Comparison of ENCODE assay signal across 14 mouse cellular contexts in the genomic region with DNA sequence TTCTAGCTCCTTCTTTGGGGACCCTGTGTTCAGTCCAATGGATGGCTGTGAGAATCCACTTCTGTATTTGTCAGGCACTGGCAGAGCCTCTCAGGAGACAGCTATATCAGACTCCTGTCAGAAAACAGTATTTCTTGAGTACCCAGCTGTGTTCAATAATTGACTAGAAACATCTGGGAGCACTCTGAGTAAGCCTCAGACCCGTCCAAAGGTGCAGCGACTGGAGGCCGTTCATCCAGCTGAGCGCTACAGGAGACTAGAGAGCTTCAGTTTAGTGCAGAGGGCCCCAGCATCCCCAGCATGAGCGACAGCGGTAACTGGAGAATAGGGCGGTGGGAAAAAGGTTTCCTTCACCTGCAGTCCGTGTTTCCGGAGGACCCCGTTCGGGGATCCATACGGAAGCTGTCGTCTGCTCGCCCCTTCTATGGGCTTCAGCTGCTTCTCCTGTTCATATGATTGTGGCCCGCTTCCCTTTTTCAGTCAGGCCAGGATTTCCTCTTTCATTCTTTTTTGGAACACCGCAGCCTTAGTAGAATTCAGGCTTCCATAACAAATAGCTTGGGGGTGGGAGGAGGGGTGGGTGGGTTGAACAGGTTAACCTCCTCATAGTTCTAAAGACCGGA. TPM values are rescaled to one million over a fixed set of nuclear protein-coding genes. Genes with fewer than 3 reads are reported as not detected.
DNase-seq lines count a peak whose midpoint lies in the region; ATAC-seq lines count a peak whose summit lies in the region.
"Had no signal": no experiment of that assay in that cellular context is flagged by ENCODE, and none has a peak within 500 bp of the region (broad histone marks: within the 10 kb centered on the region; RNA-seq: fewer than 3 reads in every experiment).

No protein-coding gene starts in this region.

- H3K36me3 ChIP-seq in liver, embryonic 15.5 days (replicated peaks) = no peaks in the 10 kb centered on the region
- H3K36me3 ChIP-seq in embryonic facial prominence, embryonic 13.5 days = no peaks in the 10 kb centered on the region
- no peaks in the 10 kb centered on the region for H3K36me3 ChIP-seq in limb, embryonic 11.5 days (ENCODE audit: control insufficient read depth, insufficient read depth, low read length)
- H3K36me3 ChIP-seq in neural tube, embryonic 13.5 days = no peaks in the 10 kb centered on the region
- H3K36me3 ChIP-seq: hindbrain, embryonic 15.5 days; stomach, embryonic 15.5 days had no signal

- no peak overlapping the region for H3K9ac ChIP-seq in liver, embryonic 15.5 days
- H3K9ac ChIP-seq in embryonic facial prominence, embryonic 13.5 days = no peak overlapping the region
- H3K9ac ChIP-seq in limb, embryonic 11.5 days (ENCODE audit: low read length) = no peak overlapping the region
- H3K9ac ChIP-seq in neural tube, embryonic 13.5 days = no peak overlapping the region
- H3K9ac ChIP-seq: hindbrain, embryonic 15.5 days; stomach, embryonic 15.5 days had no signal

- ATAC-seq in liver, embryonic 15.5 days (ENCODE audit: insufficient read depth) = no peak
- no peak for ATAC-seq in embryonic facial prominence, embryonic 13.5 days (ENCODE audit: insufficient number of reproducible peaks, insufficient read depth, low FRiP score, low TSS enrichment, low read depth)
- no peak for ATAC-seq in limb, embryonic 11.5 days (ENCODE audit: insufficient number of reproducible peaks, low FRiP score, low TSS enrichment, low read depth)
- 0 out of 2 replicates have a peak, but pooled peaks have one; percentile 23 for ATAC-seq in neural tube, embryonic 13.5 days (ENCODE audit: low read depth)
- ATAC-seq: Patski had no signal

- no peaks in the 10 kb centered on the region for H3K9me3 ChIP-seq in liver, embryonic 15.5 days (replicated peaks)
- H3K9me3 ChIP-seq in embryonic facial prominence, embryonic 13.5 days = no peaks in the 10 kb centered on the region
- H3K9me3 ChIP-seq in limb, embryonic 11.5 days (ENCODE audit: control insufficient read depth, low read length) = no peaks in the 10 kb centered on the region
- H3K9me3 ChIP-seq in neural tube, embryonic 13.5 days = no peaks in the 10 kb centered on the region
- H3K9me3 ChIP-seq: hindbrain, embryonic 15.5 days; stomach, embryonic 15.5 days had no signal

- H3K4me2 ChIP-seq in liver, embryonic 15.5 days = peak overlapping the region; percentile 20; the same call in 1 of the 2 replicates
- H3K4me2 ChIP-seq in embryonic facial prominence, embryonic 13.5 days = peak overlapping the region; percentile 22
- H3K4me2 ChIP-seq in limb, embryonic 11.5 days (ENCODE audit: low read depth, severe bottlenecking) = peak overlapping the region; percentile 19; the same call in 1 of the 2 replicates
- 0 out of 2 replicates have a peak overlapping the region, but pooled peaks have one; percentile 9 for H3K4me2 ChIP-seq in neural tube, embryonic 13.5 days
- H3K4me2 ChIP-seq: hindbrain, embryonic 15.5 days; stomach, embryonic 15.5 days had no signal

- no peak for DNase-seq in liver
- DNase-seq in limb, embryonic 11.5 days (ENCODE audit: low spot score) = peak; percentile 30
- no peak for DNase-seq in layer of hippocampus, postnatal 36 days
- DNase-seq in cerebellum, adult 9-10 months = no peak
- DNase-seq: kidney, postnatal 10 days; left cerebral cortex, postnatal 4 days; right cerebral cortex, postnatal 4 days had no signal

- no peak overlapping the region for H3K27ac ChIP-seq in liver, embryonic 15.5 days (replicated peaks)
- no peak overlapping the region for H3K27ac ChIP-seq in embryonic facial prominence, embryonic 13.5 days
- H3K27ac ChIP-seq in limb, embryonic 11.5 days (replicated peaks; ENCODE audit: low read depth, low read length) = no peak overlapping the region
- no peak overlapping the region for H3K27ac ChIP-seq in neural tube, embryonic 13.5 days (replicated peaks)
- H3K27ac ChIP-seq: hindbrain, embryonic 15.5 days; stomach, embryonic 15.5 days had no signal

- no peak overlapping the region for H3K4me3 ChIP-seq in liver, embryonic 15.5 days (replicated peaks)
- H3K4me3 ChIP-seq in embryonic facial prominence, embryonic 13.5 days = no peak overlapping the region
- H3K4me3 ChIP-seq in limb, embryonic 11.5 days (ENCODE audit: low read depth, low read length) = no peak overlapping the region
- no peak overlapping the region for H3K4me3 ChIP-seq in neural tube, embryonic 13.5 days
- H3K4me3 ChIP-seq: hindbrain, embryonic 15.5 days; stomach, embryonic 15.5 days had no signal

- no peaks in the 10 kb centered on the region for H3K4me1 ChIP-seq in liver, embryonic 15.5 days (replicated peaks)
- H3K4me1 ChIP-seq in embryonic facial prominence, embryonic 13.5 days = peaks cover 8% of the 10 kb centered on the region
- no peaks in the 10 kb centered on the region for H3K4me1 ChIP-seq in limb, embryonic 11.5 days (ENCODE audit: control insufficient read depth, insufficient read depth, low read length)
- peaks cover 10% of the 10 kb centered on the region; the same call in 1 of the 2 replicates for H3K4me1 ChIP-seq in neural tube, embryonic 13.5 days (replicated peaks)
- H3K4me1 ChIP-seq: hindbrain, embryonic 15.5 days; stomach, embryonic 15.5 days had no signal

- H3K27me3 ChIP-seq in liver, embryonic 15.5 days = no peaks in the 10 kb centered on the region
- no peaks in the 10 kb centered on the region for H3K27me3 ChIP-seq in embryonic facial prominence, embryonic 13.5 days
- H3K27me3 ChIP-seq in limb, embryonic 11.5 days (ENCODE audit: control insufficient read depth, insufficient read depth, low read length) = no peaks in the 10 kb centered on the region
- H3K27me3 ChIP-seq in neural tube, embryonic 13.5 days = no peaks in the 10 kb centered on the region
- H3K27me3 ChIP-seq: CH12.LX; hindbrain, embryonic 15.5 days; Patski; stomach, embryonic 15.5 days had no signal

- 16% methylated on average over 17 of the region's 17 CpGs for WGBS in liver, embryonic 15.5 days (ENCODE audit: insufficient replicate concordance)
- WGBS in embryonic facial prominence, embryonic 13.5 days = 21% methylated on average over 17 of the region's 17 CpGs
- 30% methylated on average over 17 of the region's 17 CpGs for WGBS in limb, embryonic 11.5 days
- 41% methylated on average over 17 of the region's 17 CpGs for WGBS in neural tube, embryonic 13.5 days

RNA-seq across cellular contexts. Expression of gene Slamf9, which starts 24.2 kb away (rescaled TPM):
- polyA plus RNA-seq in liver, embryonic 15.5 days (2015; fragmentation: Nextera tagmentation; extraction: Ambion mirVana) = 0.78 and 1.2 TPM in 2 replicates
- 0.47 TPM in 1 of 2 replicates, not detected in the other for polyA plus RNA-seq in embryonic facial prominence, embryonic 13.5 days (2015; fragmentation: Nextera tagmentation; extraction: Ambion mirVana)
- polyA plus RNA-seq in limb, embryonic 11.5 days (2014; fragmentation: Nextera tagmentation; extraction: Ambion mirVana) = 0.25 TPM in 1 of 2 replicates, not detected in the other
- polyA plus RNA-seq in neural tube, embryonic 13.5 days (2015; fragmentation: Nextera tagmentation; extraction: Ambion mirVana) = 0.37 TPM in 1 of 2 replicates, not detected in the other
- under 1 TPM in 1 of 2 experiments, not detected in 1; 0.28 TPM for total RNA-seq in layer of hippocampus, postnatal 36 days (2021)

RNA-seq across cellular contexts. Expression of gene Igsf9, which starts 30.6 kb away (rescaled TPM):
- 0.96 and 1.2 TPM in 2 replicates for polyA plus RNA-seq in liver, embryonic 15.5 days (2015; fragmentation: Nextera tagmentation; extraction: Ambion mirVana)
- 75.6 and 83.2 TPM in 2 replicates for polyA plus RNA-seq in embryonic facial prominence, embryonic 13.5 days (2015; fragmentation: Nextera tagmentation; extraction: Ambion mirVana)
- 52.7 and 53.1 TPM in 2 replicates for polyA plus RNA-seq in limb, embryonic 11.5 days (2014; fragmentation: Nextera tagmentation; extraction: Ambion mirVana)
- polyA plus RNA-seq in neural tube, embryonic 13.5 days (2015; fragmentation: Nextera tagmentation; extraction: Ambion mirVana) = 62.6 and 65.9 TPM in 2 replicates
- total RNA-seq in layer of hippocampus, postnatal 36 days (2021) = 10 to 100 TPM in 1 of 2 experiments, 1 to 10 TPM in 1; 8.0 to 10.7 TPM

RNA-seq across cellular contexts. Expression of gene Tagln2, which starts 48.9 kb away (rescaled TPM):
- 121 and 125 TPM in 2 replicates for polyA plus RNA-seq in liver, embryonic 15.5 days (2015; fragmentation: Nextera tagmentation; extraction: Ambion mirVana)
- 133 and 135 TPM in 2 replicates for polyA plus RNA-seq in embryonic facial prominence, embryonic 13.5 days (2015; fragmentation: Nextera tagmentation; extraction: Ambion mirVana)
- polyA plus RNA-seq in limb, embryonic 11.5 days (2014; fragmentation: Nextera tagmentation; extraction: Ambion mirVana) = 53.6 and 56.0 TPM in 2 replicates
- polyA plus RNA-seq in neural tube, embryonic 13.5 days (2015; fragmentation: Nextera tagmentation; extraction: Ambion mirVana) = 160 and 187 TPM in 2 replicates
- 1 to 10 TPM; 8.7 to 9.2 TPM for total RNA-seq in layer of hippocampus, postnatal 36 days (2021)

Comparison
In these comparisons a context has a peak if more than half of its experiments do, and no peak if none do; other contexts are left out.
1. RNA of gene Igsf9, which starts 30.6 kb away (polyA plus RNA-seq): 75.6 to 83.2 TPM in embryonic facial prominence, embryonic 13.5 days, 62.6 to 65.9 TPM in neural tube, embryonic 13.5 days and 52.7 to 53.1 TPM in limb, embryonic 11.5 days; 0.96 to 1.2 TPM in liver, embryonic 15.5 days; every median in the first group is over 10 times any median in the second.
2. Peak in every context shown above with its lines, with median percentiles within 50 percentile points of each other: H3K4me2 ChIP-seq.